Mouse (Mus musculus) kidney, adult 2 months (tissue): Measurements from ENCODE around the gene Entr1.

Experiments used
- CTCF ChIP-seq: fragments of 200-500 bp; conservative IDR thresholded peaks from 2 replicates; pipeline ENCODE4 v1.5.1; 2011; ENCODE audit warnings: low read depth, mild to moderate bottlenecking, control low read depth, low read length, moderate library complexity, mixed read lengths; ENCODE audit not compliant: insufficient read depth, insufficient read length
- POLR2A ChIP-seq: fragments of 200-500 bp; IDR thresholded peaks from one replicate; pipeline ENCODE4 v1.6.1; 2011; ENCODE audit warnings: low read depth, low read length, control low read depth

DNA sequence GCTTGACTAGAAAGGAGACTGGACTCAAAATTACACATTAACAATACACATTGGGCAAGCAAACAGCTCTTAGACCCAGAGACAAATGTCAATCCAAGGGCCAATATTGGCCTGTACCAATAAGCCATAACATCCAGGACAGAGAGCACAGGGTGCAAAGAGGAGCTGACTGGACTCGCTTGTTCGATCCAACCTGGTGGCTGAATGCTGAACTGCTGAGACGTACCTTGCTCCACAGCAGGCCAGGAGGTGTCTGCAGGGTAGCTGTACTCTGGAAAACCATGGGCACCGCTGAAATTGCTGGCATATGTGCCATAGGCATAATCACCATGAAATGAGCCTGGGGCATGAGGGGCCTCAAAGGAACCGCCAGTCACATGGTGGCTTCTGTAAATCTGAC, 40.7 kb upstream of the Entr1 start:
- TF ChIP-seq CTCF: no peak; the same call in 1 of the 2 replicates
- no peak for TF ChIP-seq POLR2A
